22 mouse cellular contexts compared by ENCODE assay signal in the genomic region with DNA sequence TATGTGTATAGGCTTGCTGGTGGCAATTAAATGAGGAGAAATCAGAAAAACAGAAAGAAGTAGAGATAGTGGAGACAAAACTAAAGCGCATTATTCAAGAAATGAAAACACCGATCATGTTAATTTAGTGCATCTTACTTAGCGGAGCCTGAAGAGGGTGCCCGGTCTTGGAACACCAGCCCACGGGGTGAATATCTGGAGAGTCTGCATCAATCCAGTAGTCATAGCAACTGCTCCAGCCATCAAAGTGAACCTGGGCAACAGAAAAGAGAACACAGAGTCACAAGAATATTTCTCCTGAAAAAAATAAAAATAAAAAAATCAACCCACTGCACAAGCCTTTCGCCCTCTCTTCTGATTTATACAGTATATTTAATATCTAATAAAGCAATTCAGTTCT.
"Had no signal": no experiment of that assay in that cellular context is flagged by ENCODE, and none has a peak within 500 bp of the region (broad histone marks: within the 10 kb centered on the region; RNA-seq: fewer than 3 reads in every experiment).

No protein-coding gene starts in this region.

- H3K9ac ChIP-seq: liver, embryonic 13.5 days; liver, embryonic 15.5 days; liver, postnatal 0 days; lung, embryonic 15.5 days; neural tube, embryonic 13.5 days; neural tube, embryonic 15.5 days had no signal

- ATAC-seq: liver, postnatal 0 days; lung, postnatal 0 days had no signal

- H3K9me3 ChIP-seq: liver, embryonic 13.5 days; liver, embryonic 15.5 days; lung, embryonic 15.5 days; megakaryocyte, embryonic 14.5 days; neural tube, embryonic 13.5 days; neural tube, embryonic 15.5 days had no signal

- H3K4me1 ChIP-seq: liver, embryonic 13.5 days; liver, embryonic 15.5 days; lung, embryonic 15.5 days; neural tube, embryonic 13.5 days; neural tube, embryonic 15.5 days had no signal

- H3K36me3 ChIP-seq: liver, embryonic 15.5 days had no signal

- DNase-seq: liver, embryonic 13.5 days; liver, postnatal 0 days; lung, adult 2 months; lung, postnatal 14 days; lung, postnatal 36 days; retina, postnatal 1 day; right cerebral cortex, adult 18-20 months; right cerebral cortex, postnatal 25 days; right cerebral cortex, postnatal 4 days; spleen, adult 18-20 months; thymus, adult 18-20 months; thymus, postnatal 25 days; thymus, postnatal 4 days had no signal

- H3K4me2 ChIP-seq: liver, embryonic 11.5 days; liver, embryonic 13.5 days; liver, embryonic 15.5 days; lung, embryonic 15.5 days; neural tube, embryonic 13.5 days; neural tube, embryonic 15.5 days had no signal

- H3K27me3 ChIP-seq: liver, embryonic 13.5 days; liver, embryonic 15.5 days; lung, embryonic 15.5 days; megakaryocyte, embryonic 14.5 days; neural tube, embryonic 13.5 days; neural tube, embryonic 15.5 days had no signal

- H3K4me3 ChIP-seq: liver, embryonic 13.5 days; liver, embryonic 15.5 days; lung, embryonic 15.5 days; megakaryocyte, embryonic 14.5 days; myocyte; neural tube, embryonic 13.5 days; neural tube, embryonic 15.5 days had no signal

- H3K27ac ChIP-seq: liver, embryonic 13.5 days; liver, embryonic 15.5 days; lung, embryonic 15.5 days; macrophage; neural tube, embryonic 13.5 days; neural tube, embryonic 15.5 days had no signal
